Mouse (Mus musculus) ovary, postnatal 36 days (tissue): ENCODE results near the gene B230118H07Rik.

Experiments used
- DNase-seq: peaks from one replicate; pipeline ENCODE4 v3.0.0; 2022; ENCODE audit warnings: low spot score, mixed read lengths

B230118H07Rik gene

GRCm38 (mm10) chr2:101638979-101639839 is 10.1 kb downstream of the B230118H07Rik start:
- no peak for DNase-seq

- peak; percentile 69 for DNase-seq
These were observed 20.8 kb downstream of the B230118H07Rik start for GRCm38 (mm10) chr2:101628297-101629236.

- DNase-seq = no peak
These were observed 22.1 kb downstream of the B230118H07Rik start for GRCm38 (mm10) chr2:101627227-101627626.

GRCm38 (mm10) chr2:101624526-101624925 is 24.8 kb downstream of the B230118H07Rik start, which contains the start of gene Rag2:
Rag2 (plus strand) TSS chr2:101624718.
- no peak for DNase-seq

GRCm38 (mm10) chr2:101624011-101624410 is 25.3 kb downstream of the B230118H07Rik start:
- no peak for DNase-seq

- DNase-seq = no peak
These were observed 26.3 kb downstream of the B230118H07Rik start for GRCm38 (mm10) chr2:101623042-101623441.

- DNase-seq = no peak
These were observed 27.7 kb downstream of the B230118H07Rik start for GRCm38 (mm10) chr2:101621611-101622010.

GRCm38 (mm10) chr2:101620899-101621298 is 28.4 kb downstream of the B230118H07Rik start:
- no peak for DNase-seq

- DNase-seq = no peak
These were observed 31.0 kb downstream of the B230118H07Rik start for GRCm38 (mm10) chr2:101618373-101618772.

- no peak for DNase-seq
These were observed 33.6 kb downstream of the B230118H07Rik start for GRCm38 (mm10) chr2:101615464-101616305.

- DNase-seq = no peak
These were observed 38.5 kb downstream of the B230118H07Rik start for GRCm38 (mm10) chr2:101610861-101611260.

- no peak for DNase-seq
These were observed 41.0 kb downstream of the B230118H07Rik start for GRCm38 (mm10) chr2:101608232-101608894.

GRCm38 (mm10) chr2:101603099-101603498 is 46.2 kb downstream of the B230118H07Rik start:
- DNase-seq = no peak

- peak; percentile 49 for DNase-seq
These were observed 48.6 kb downstream of the B230118H07Rik start for GRCm38 (mm10) chr2:101600703-101601102.

GRCm38 (mm10) chr2:101598190-101599181 is 50.8 kb downstream of the B230118H07Rik start:
- no peak for DNase-seq

- DNase-seq = no peak
These were observed 52.1 kb downstream of the B230118H07Rik start for GRCm38 (mm10) chr2:101597186-101597585.

GRCm38 (mm10) chr2:101594681-101595080 is 54.7 kb downstream of the B230118H07Rik start:
- no peak for DNase-seq

- DNase-seq = no peak
These were observed 56.4 kb downstream of the B230118H07Rik start for GRCm38 (mm10) chr2:101592886-101593285.

GRCm38 (mm10) chr2:101592023-101592841 is 57.1 kb downstream of the B230118H07Rik start:
- DNase-seq = no peak
